Mouse (Mus musculus): ENCODE results near the gene Il13. TPM values are rescaled to one million over a fixed set of nuclear protein-coding genes. Genes with fewer than 3 reads are reported as not detected.

Gene Il13
- total and polyA plus RNA-seq, 3 experiments: 2.8 to 4.8 (median 3.6) TPM

DNA sequence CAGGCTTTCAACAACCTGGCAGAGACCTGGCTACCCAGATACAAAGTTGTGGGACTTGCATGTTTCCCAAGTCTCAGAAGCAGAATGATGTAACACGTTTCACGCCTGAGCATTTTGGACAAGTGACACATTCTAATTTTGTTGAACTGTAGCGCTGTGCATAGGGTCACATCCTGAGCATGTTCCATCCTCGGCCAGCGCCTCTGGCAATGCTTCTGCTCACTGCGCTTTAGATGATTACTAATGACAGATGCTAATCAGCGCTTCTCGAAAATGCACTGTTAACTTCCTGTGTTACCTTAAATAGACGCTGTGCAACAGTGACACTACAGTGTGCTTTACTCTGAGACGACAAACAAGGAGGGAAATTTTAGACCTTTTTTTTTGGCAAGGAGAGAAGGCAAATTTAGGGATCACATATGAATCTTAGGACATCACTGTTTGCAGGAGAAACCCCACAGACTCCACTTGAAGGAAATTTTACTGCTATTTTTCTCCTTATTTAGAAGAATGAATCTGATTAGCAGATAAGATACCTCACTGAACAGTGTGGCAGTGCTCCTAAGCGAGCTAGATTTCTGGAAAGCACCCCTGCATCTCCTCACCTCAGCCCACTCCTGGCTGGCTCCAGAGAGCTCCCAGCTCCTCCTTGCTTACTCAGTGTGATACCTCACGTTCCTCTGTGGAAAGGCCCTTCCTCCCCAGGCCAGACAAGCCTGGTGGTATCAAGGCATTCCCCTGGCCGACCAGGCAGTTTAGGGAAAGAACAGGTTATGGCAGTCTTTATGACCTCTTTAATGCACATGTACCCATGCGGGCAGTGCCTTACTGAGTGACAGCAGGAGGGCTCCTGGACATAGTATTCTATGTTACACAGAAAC, 28.5 kb upstream of the Il13 start:
- dilution Hi-C loops (cut with MboI; ENCODE audit: extremely low pct_ligation_motif_present, extremely low pct_unique_long_range_greater_than_20kb, low sequenced_read_pairs): no loop called here
- peaks cover 11% of the 10 kb centered on the region for H3K79me2 ChIP-seq (replicated peaks; ENCODE audit: control insufficient read depth, extremely low read depth, insufficient read depth, poor library complexity, severe bottlenecking)
- peak overlapping the region; percentile 71 for H3K4me2 ChIP-seq (ENCODE audit: insufficient read depth, low read depth, poor library complexity, severe bottlenecking)
- H3K27me3 ChIP-seq (replicated peaks): no peaks in the 10 kb centered on the region
- in situ Hi-C loops (cut with MboI; ENCODE audit: low pct_ligation_motif_present, low pct_unique_long_range_greater_than_20kb, low sequenced_read_pairs): no loop called here
- H3K4me1 ChIP-seq (ENCODE audit: control insufficient read depth in 1 of 2, insufficient read depth in 2 of 2): peaks cover 35 to 86% of the 10 kb centered on the region in 2 experiments
- H3K4me3 ChIP-seq (replicated peaks in 1 of 3; ENCODE audit: low read depth in 2 of 3, low read length in 2 of 3, poor library complexity in 1 of 3): no peak overlapping the region
- DNase-seq (ENCODE audit: extremely low read depth): peak; percentile 88
- H3K36me3 ChIP-seq (replicated peaks in 1 of 2; ENCODE audit: control insufficient read depth in 1 of 2, insufficient read depth in 1 of 2, low read length in 1 of 2): peaks cover 36 to 65% of the 10 kb centered on the region in 2 experiments
- no peaks in the 10 kb centered on the region for H3K9me3 ChIP-seq (replicated peaks; ENCODE audit: low read length)
- H3K9ac ChIP-seq (ENCODE audit: insufficient read depth, low read depth): peak overlapping the region; percentile 64
- peak overlapping the region; percentile 94 for H3K27ac ChIP-seq (ENCODE audit: insufficient read depth, low read depth)
- no peak for TF ChIP-seq NELFE (IDR thresholded peaks at IDR 0.05; ENCODE audit: low read depth, low read length)
- TF ChIP-seq UBTF (IDR thresholded peaks at IDR 0.05; ENCODE audit: low read depth, low read length): no peak
- no peak for TF ChIP-seq CTCF (conservative IDR thresholded peaks at IDR 0.05 in 1 of 2, IDR thresholded peaks at IDR 0.05 in 1 of 2; ENCODE audit: low read depth in 2 of 2, low read length in 2 of 2)
- TF ChIP-seq POLR2AphosphoS2 (IDR thresholded peaks at IDR 0.05; ENCODE audit: low read depth, low read length): no peak
- TF ChIP-seq CHD1 (IDR thresholded peaks at IDR 0.05; ENCODE audit: low read depth, low read length): peak; percentile 96
- TF ChIP-seq EP300 (IDR thresholded peaks at IDR 0.05; ENCODE audit: low read length): peak; percentile 80
- peak; percentile 93 for TF ChIP-seq BHLHE40 (IDR thresholded peaks at IDR 0.05; ENCODE audit: low read depth, low read length)
- TF ChIP-seq NRF1 (IDR thresholded peaks at IDR 0.05; ENCODE audit: low read depth, low read length): peak; percentile 54; the same call in 1 of the 2 replicates
- peak; percentile 59; the same call in 1 of the 2 replicates for TF ChIP-seq ELF1 (IDR thresholded peaks at IDR 0.05; ENCODE audit: low read depth, low read length)
- TF ChIP-seq JUND (conservative IDR thresholded peaks at IDR 0.05; ENCODE audit: low read depth, low read length): 0 out of 2 replicates have a peak, but pooled peaks have one; percentile 58
- TF ChIP-seq KAT2A (IDR thresholded peaks at IDR 0.05; ENCODE audit: insufficient replicate concordance, low read length): 0 out of 2 replicates have a peak, but pooled peaks have one; percentile 49
- TF ChIP-seq MEF2A (IDR thresholded peaks at IDR 0.05; ENCODE audit: borderline replicate concordance, low read depth, low read length): peak; percentile 99
- TF ChIP-seq POLR2A (IDR thresholded peaks at IDR 0.05; ENCODE audit: low read depth, low read length): peak; percentile 47
- TF ChIP-seq GABPA (IDR thresholded peaks at IDR 0.05; ENCODE audit: insufficient replicate concordance, low read depth, low read length): no peak
- no peak; the same call in none of the 2 replicates for TF ChIP-seq ZMIZ1 (IDR thresholded peaks at IDR 0.05; ENCODE audit: low read depth, low read length)
- peak; percentile 66; the same call in 1 of the 2 replicates for TF ChIP-seq MAFK (IDR thresholded peaks at IDR 0.05; ENCODE audit: insufficient replicate concordance, low read length)
- no peak for TF ChIP-seq CHD2 (IDR thresholded peaks at IDR 0.05; ENCODE audit: low read length)
- TF ChIP-seq PAX5 (IDR thresholded peaks at IDR 0.05; ENCODE audit: low read length): no peak
- TF ChIP-seq ZC3H11A (IDR thresholded peaks at IDR 0.05; ENCODE audit: low read depth, low read length): no peak
- peak; percentile 6; the same call in 1 of the 2 replicates for TF ChIP-seq SMC3 (IDR thresholded peaks at IDR 0.05; ENCODE audit: low read depth, low read length)
- peak; percentile 80; the same call in 1 of the 2 replicates for TF ChIP-seq E2F4 (IDR thresholded peaks at IDR 0.05; ENCODE audit: insufficient replicate concordance, low read depth, low read length)
- no peak for TF ChIP-seq USF1 (IDR thresholded peaks at IDR 0.05; ENCODE audit: low read depth, low read length)
- peak; percentile 84 for TF ChIP-seq MAX (IDR thresholded peaks at IDR 0.05; ENCODE audit: low read length)
- TF ChIP-seq RAD21 (IDR thresholded peaks at IDR 0.05; ENCODE audit: low read depth, low read length): no peak; the same call in none of the 2 replicates
- no peak for TF ChIP-seq ZKSCAN1 (IDR thresholded peaks at IDR 0.05; ENCODE audit: borderline replicate concordance, low read depth, low read length)
- TF ChIP-seq HCFC1 (IDR thresholded peaks at IDR 0.05; ENCODE audit: low read depth, low read length): peak; percentile 49; the same call in 1 of the 2 replicates
- peak; percentile 73; the same call in 1 of the 2 replicates for TF ChIP-seq TCF12 (IDR thresholded peaks at IDR 0.05; ENCODE audit: low read depth, low read length)
- peak; percentile 51; the same call in 1 of the 2 replicates for TF ChIP-seq JUN (IDR thresholded peaks at IDR 0.05; ENCODE audit: insufficient read depth, low read depth, low read length)
- TF ChIP-seq MYC (IDR thresholded peaks at IDR 0.05; ENCODE audit: low read depth, low read length): peak; percentile 91
- peak; percentile 95 for TF ChIP-seq SIN3A (IDR thresholded peaks at IDR 0.05; ENCODE audit: low read length)
- no peak for TF ChIP-seq USF2 (conservative IDR thresholded peaks at IDR 0.05; ENCODE audit: low read depth, low read length)
- TF ChIP-seq MXI1 (IDR thresholded peaks at IDR 0.05; ENCODE audit: low read depth, low read length): peak; percentile 71
- TF ChIP-seq TBP (conservative IDR thresholded peaks at IDR 0.05; ENCODE audit: low read depth, low read length): peak; percentile 68
- TF ChIP-seq IRF4 (IDR thresholded peaks at IDR 0.05; ENCODE audit: low read depth, low read length): peak; percentile 73
- peak; percentile 82 for TF ChIP-seq MAZ (IDR thresholded peaks at IDR 0.05; ENCODE audit: low read depth, low read length)
- peak; percentile 62; the same call in 1 of the 2 replicates for TF ChIP-seq RCOR1 (conservative IDR thresholded peaks at IDR 0.05; ENCODE audit: low read depth, low read length)
- peak; percentile 91 for TF ChIP-seq ETS1 (conservative IDR thresholded peaks at IDR 0.05; ENCODE audit: low read depth, low read length)
